Mouse (Mus musculus): ENCODE results near the gene Mcee. TPM values are rescaled to one million over a fixed set of nuclear protein-coding genes. Genes with fewer than 3 reads are reported as not detected.
A peak's percentile ranks its signal among the peaks of the same experiment; 100 is the strongest.

Mcee gene
- polyA plus RNA-seq, 2 experiments = 37.8 to 62.2 TPM

GRCm38 (mm10) chr7:64391479-64391878 lies 928 bp upstream of the Mcee start:
- DNase-seq (ENCODE audit: low spot score) (no peak), ATAC-seq (ENCODE audit: low FRiP score, low read depth) (no peak)
- Histone ChIP-seq H3K4me1 (ENCODE audit: control insufficient read depth, insufficient read depth, low read length) (peaks cover 4% of the 10 kb centered on the region; the same call in 1 of the 2 replicates), H3K4me3 (replicated peaks; ENCODE audit: low read length) (peak overlapping the region; percentile 74), H3K9me3 (ENCODE audit: control insufficient read depth, low read length) (no peaks in the 10 kb centered on the region), H3K9ac (ENCODE audit: low read depth, low read length, severe bottlenecking) (peak overlapping the region; percentile 72), H3K27ac (replicated peaks; ENCODE audit: low read depth, low read length) (no peak overlapping the region), H3K27me3 (ENCODE audit: control insufficient read depth, insufficient read depth, low read length) (no peaks in the 10 kb centered on the region), H3K36me3 (ENCODE audit: control insufficient read depth, insufficient read depth, low read length) (peaks cover 31% of the 10 kb centered on the region), H3K4me2 (replicated peaks; ENCODE audit: low read depth, low read length, severe bottlenecking) (peak overlapping the region; percentile 94)
- no peak for TF ChIP-seq POLR2A (IDR thresholded peaks at IDR 0.05; ENCODE audit: borderline replicate concordance, extremely low read depth, insufficient read depth, insufficient read length)
- WGBS = 3% methylated on average over 7 of the region's 8 CpGs

GRCm38 (mm10) chr7:64392819-64393151 lies 378 bp downstream of the Mcee start:
- ATAC-seq (ENCODE audit: low FRiP score, low read depth) (peak; percentile 23), DNase-seq (ENCODE audit: low spot score) (no peak)
- H3K4me3 ChIP-seq (replicated peaks; ENCODE audit: low read length) = peak overlapping the region; percentile 74
- H3K27me3 ChIP-seq (ENCODE audit: control insufficient read depth, insufficient read depth, low read length) = no peaks in the 10 kb centered on the region
- peak overlapping the region; percentile 62 for H3K4me2 ChIP-seq (replicated peaks; ENCODE audit: low read depth, low read length, severe bottlenecking)
- H3K36me3 ChIP-seq (ENCODE audit: control insufficient read depth, insufficient read depth, low read length) = peaks cover 19% of the 10 kb centered on the region
- peak overlapping the region; percentile 72 for H3K9ac ChIP-seq (ENCODE audit: low read depth, low read length, severe bottlenecking)
- TF ChIP-seq POLR2A (IDR thresholded peaks at IDR 0.05; ENCODE audit: borderline replicate concordance, extremely low read depth, insufficient read depth, insufficient read length) = no peak
- H3K9me3 ChIP-seq (ENCODE audit: control insufficient read depth, low read length) = no peaks in the 10 kb centered on the region
- H3K4me1 ChIP-seq (ENCODE audit: control insufficient read depth, insufficient read depth, low read length) = peaks cover 4% of the 10 kb centered on the region; the same call in 1 of the 2 replicates
- 1% methylated on average over 15 of the region's 15 CpGs for WGBS
- H3K27ac ChIP-seq (replicated peaks; ENCODE audit: low read depth, low read length) = peak overlapping the region; percentile 85

GRCm38 (mm10) chr7:64400725-64401124 lies 8.3 kb downstream of the Mcee start:
- no peaks in the 10 kb centered on the region for H3K4me1 ChIP-seq (ENCODE audit: control insufficient read depth, insufficient read depth, low read length)
- H3K4me2 ChIP-seq (replicated peaks; ENCODE audit: low read depth, low read length, severe bottlenecking) = no peak overlapping the region
- no peaks in the 10 kb centered on the region for H3K9me3 ChIP-seq (ENCODE audit: control insufficient read depth, low read length)
- no peaks in the 10 kb centered on the region for H3K27me3 ChIP-seq (ENCODE audit: control insufficient read depth, insufficient read depth, low read length)
- DNase-seq (ENCODE audit: low spot score) (no peak), ATAC-seq (ENCODE audit: low FRiP score, low read depth) (no peak)
- no peak overlapping the region for H3K27ac ChIP-seq (replicated peaks; ENCODE audit: low read depth, low read length)
- no peak overlapping the region for H3K4me3 ChIP-seq (replicated peaks; ENCODE audit: low read length)
- H3K36me3 ChIP-seq (ENCODE audit: control insufficient read depth, insufficient read depth, low read length) = no peaks in the 10 kb centered on the region; the same call in 1 of the 2 replicates
- WGBS = 96% methylated on average over 1 of the region's 1 CpGs
- no peak overlapping the region for H3K9ac ChIP-seq (ENCODE audit: low read depth, low read length, severe bottlenecking)
- TF ChIP-seq POLR2A (IDR thresholded peaks at IDR 0.05; ENCODE audit: borderline replicate concordance, extremely low read depth, insufficient read depth, insufficient read length) = no peak

- Histone ChIP-seq H3K9ac (ENCODE audit: low read depth, low read length, severe bottlenecking) (no peak overlapping the region), H3K4me1 (ENCODE audit: control insufficient read depth, insufficient read depth, low read length) (no peaks in the 10 kb centered on the region), H3K9me3 (ENCODE audit: control insufficient read depth, low read length) (no peaks in the 10 kb centered on the region), H3K27me3 (ENCODE audit: control insufficient read depth, insufficient read depth, low read length) (no peaks in the 10 kb centered on the region), H3K4me2 (replicated peaks; ENCODE audit: low read depth, low read length, severe bottlenecking) (no peak overlapping the region), H3K36me3 (ENCODE audit: control insufficient read depth, insufficient read depth, low read length) (no peaks in the 10 kb centered on the region; the same call in 1 of the 2 replicates), H3K27ac (replicated peaks; ENCODE audit: low read depth, low read length) (no peak overlapping the region), H3K4me3 (replicated peaks; ENCODE audit: low read length) (no peak overlapping the region)
- no peak for TF ChIP-seq POLR2A (IDR thresholded peaks at IDR 0.05; ENCODE audit: borderline replicate concordance, extremely low read depth, insufficient read depth, insufficient read length)
- no peak for DNase-seq (ENCODE audit: low spot score)
- 85% methylated on average over 4 of the region's 4 CpGs for WGBS
- ATAC-seq (ENCODE audit: low FRiP score, low read depth) = no peak
These were observed 10.0 kb downstream of the Mcee start for GRCm38 (mm10) chr7:64402452-64402851.

GRCm38 (mm10) chr7:64403989-64404388 lies 11.6 kb downstream of the Mcee start:
- H3K9me3 ChIP-seq (ENCODE audit: control insufficient read depth, low read length) = no peaks in the 10 kb centered on the region
- no peak overlapping the region for H3K9ac ChIP-seq (ENCODE audit: low read depth, low read length, severe bottlenecking)
- H3K36me3 ChIP-seq (ENCODE audit: control insufficient read depth, insufficient read depth, low read length) = no peaks in the 10 kb centered on the region; the same call in 1 of the 2 replicates
- no peak for DNase-seq (ENCODE audit: low spot score)
- WGBS = 93% methylated on average over 8 of the region's 8 CpGs
- no peak overlapping the region for H3K27ac ChIP-seq (replicated peaks; ENCODE audit: low read depth, low read length)
- no peak for ATAC-seq (ENCODE audit: low FRiP score, low read depth)
- H3K4me3 ChIP-seq (replicated peaks; ENCODE audit: low read length) = no peak overlapping the region
- no peaks in the 10 kb centered on the region for H3K27me3 ChIP-seq (ENCODE audit: control insufficient read depth, insufficient read depth, low read length)
- TF ChIP-seq POLR2A (IDR thresholded peaks at IDR 0.05; ENCODE audit: borderline replicate concordance, extremely low read depth, insufficient read depth, insufficient read length) = no peak
- no peak overlapping the region for H3K4me2 ChIP-seq (replicated peaks; ENCODE audit: low read depth, low read length, severe bottlenecking)
- H3K4me1 ChIP-seq (ENCODE audit: control insufficient read depth, insufficient read depth, low read length) = no peaks in the 10 kb centered on the region

- Histone ChIP-seq H3K4me2 (replicated peaks; ENCODE audit: low read depth, low read length, severe bottlenecking) (no peak overlapping the region), H3K36me3 (ENCODE audit: control insufficient read depth, insufficient read depth, low read length) (no peaks in the 10 kb centered on the region), H3K27ac (replicated peaks; ENCODE audit: low read depth, low read length) (no peak overlapping the region), H3K27me3 (ENCODE audit: control insufficient read depth, insufficient read depth, low read length) (no peaks in the 10 kb centered on the region), H3K9me3 (ENCODE audit: control insufficient read depth, low read length) (no peaks in the 10 kb centered on the region), H3K9ac (ENCODE audit: low read depth, low read length, severe bottlenecking) (no peak overlapping the region), H3K4me3 (replicated peaks; ENCODE audit: low read length) (no peak overlapping the region), H3K4me1 (ENCODE audit: control insufficient read depth, insufficient read depth, low read length) (no peaks in the 10 kb centered on the region)
- WGBS = 53% methylated on average over 5 of the region's 5 CpGs
- no peak for TF ChIP-seq POLR2A (IDR thresholded peaks at IDR 0.05; ENCODE audit: borderline replicate concordance, extremely low read depth, insufficient read depth, insufficient read length)
- DNase-seq (ENCODE audit: low spot score) (no peak), ATAC-seq (ENCODE audit: low FRiP score, low read depth) (no peak)
These were observed 32.5 kb downstream of the Mcee start for GRCm38 (mm10) chr7:64424861-64425260.

Data from limb, embryonic 14.5 days (tissue).